Mouse (Mus musculus): ENCODE data around the gene Ankrd33b. TPM values are rescaled to one million over a fixed set of nuclear protein-coding genes. Genes with fewer than 3 reads are reported as not detected.

Gene Ankrd33b
- total RNA-seq, 1 experiment, result 3.8 TPM

GRCm38 (mm10) chr15:31402200-31402892 lies 34.8 kb upstream of the Ankrd33b start:
- in situ Hi-C loops (cut with MboI; ENCODE audit: low sequenced_read_pairs in 2 of 2, unreplicated experiment in 2 of 2), result no loop called here
- no peaks in the 10 kb centered on the region for H3K9me3 ChIP-seq (ENCODE audit: control insufficient read depth, insufficient read depth, low read depth, low read length)
- TF ChIP-seq CHD2 (IDR thresholded peaks at IDR 0.05; ENCODE audit: low read depth, low read length), result no peak
- TF ChIP-seq ZC3H11A (IDR thresholded peaks at IDR 0.05; ENCODE audit: borderline replicate concordance, low read depth, low read length), result no peak
- TF ChIP-seq ZNF384 (IDR thresholded peaks at IDR 0.05; ENCODE audit: low read depth, low read length), result no peak
- TF ChIP-seq MAFK (IDR thresholded peaks at IDR 0.05; ENCODE audit: insufficient read depth, low read depth, low read length), result no peak
- no peak for TF ChIP-seq HCFC1 (IDR thresholded peaks at IDR 0.05; ENCODE audit: borderline replicate concordance, insufficient read depth, low read length)
- no peaks in the 10 kb centered on the region for H3K36me3 ChIP-seq (ENCODE audit: control insufficient read depth, insufficient read depth, low read length, poor library complexity, severe bottlenecking)
- H3K9ac ChIP-seq (ENCODE audit: insufficient read depth, low read depth, low read length, poor library complexity, severe bottlenecking), result no peak overlapping the region
- DNase-seq (ENCODE audit: low read depth, low spot score), result no peak
- peaks cover 0 to 4% of the 10 kb centered on the region in 2 experiments; a peak in 1 of 4 replicates for H3K4me1 ChIP-seq (ENCODE audit: control insufficient read depth in 2 of 2, insufficient read depth in 2 of 2, low read length in 2 of 2, poor library complexity in 1 of 2)
- no peak overlapping the region for H3K27ac ChIP-seq (ENCODE audit: insufficient read depth, low read depth, low read length, poor library complexity, severe bottlenecking)
- H3K4me3 ChIP-seq (ENCODE audit: insufficient read depth in 1 of 2, low read depth in 1 of 2, low read length in 2 of 2, poor library complexity in 1 of 2, severe bottlenecking in 1 of 2), result no peak overlapping the region

- in situ Hi-C loops (cut with MboI; ENCODE audit: low sequenced_read_pairs in 2 of 2, unreplicated experiment in 2 of 2), result no loop called here
- peaks cover 0 to 4% of the 10 kb centered on the region in 2 experiments; a peak in 1 of 4 replicates for H3K4me1 ChIP-seq (ENCODE audit: control insufficient read depth in 2 of 2, insufficient read depth in 2 of 2, low read length in 2 of 2, poor library complexity in 1 of 2)
- TF ChIP-seq ZNF384 (IDR thresholded peaks at IDR 0.05; ENCODE audit: low read depth, low read length), result no peak
- TF ChIP-seq MAFK (IDR thresholded peaks at IDR 0.05; ENCODE audit: insufficient read depth, low read depth, low read length), result no peak
- TF ChIP-seq CHD2 (IDR thresholded peaks at IDR 0.05; ENCODE audit: low read depth, low read length), result no peak
- TF ChIP-seq ZC3H11A (IDR thresholded peaks at IDR 0.05; ENCODE audit: borderline replicate concordance, low read depth, low read length), result no peak
- TF ChIP-seq HCFC1 (IDR thresholded peaks at IDR 0.05; ENCODE audit: borderline replicate concordance, insufficient read depth, low read length), result no peak
- no peak overlapping the region for H3K4me3 ChIP-seq (ENCODE audit: insufficient read depth in 1 of 2, low read depth in 1 of 2, low read length in 2 of 2, poor library complexity in 1 of 2, severe bottlenecking in 1 of 2)
- no peak overlapping the region for H3K9ac ChIP-seq (ENCODE audit: insufficient read depth, low read depth, low read length, poor library complexity, severe bottlenecking)
- no peak for DNase-seq (ENCODE audit: low read depth, low spot score)
- H3K36me3 ChIP-seq (ENCODE audit: control insufficient read depth, insufficient read depth, low read length, poor library complexity, severe bottlenecking), result no peaks in the 10 kb centered on the region
- H3K27ac ChIP-seq (ENCODE audit: insufficient read depth, low read depth, low read length, poor library complexity, severe bottlenecking), result no peak overlapping the region
- H3K9me3 ChIP-seq (ENCODE audit: control insufficient read depth, insufficient read depth, low read depth, low read length), result no peaks in the 10 kb centered on the region
Observed at GRCm38 (mm10) chr15:31400974-31401373, 33.4 kb upstream of the Ankrd33b start.

GRCm38 (mm10) chr15:31398769-31399168 lies 31.2 kb upstream of the Ankrd33b start:
- TF ChIP-seq ZC3H11A (IDR thresholded peaks at IDR 0.05; ENCODE audit: borderline replicate concordance, low read depth, low read length) (no peak), CHD2 (IDR thresholded peaks at IDR 0.05; ENCODE audit: low read depth, low read length) (no peak), ZNF384 (IDR thresholded peaks at IDR 0.05; ENCODE audit: low read depth, low read length) (no peak), MAFK (IDR thresholded peaks at IDR 0.05; ENCODE audit: insufficient read depth, low read depth, low read length) (no peak), HCFC1 (IDR thresholded peaks at IDR 0.05; ENCODE audit: borderline replicate concordance, insufficient read depth, low read length) (no peak)
- no peaks in the 10 kb centered on the region for H3K9me3 ChIP-seq (ENCODE audit: control insufficient read depth, insufficient read depth, low read depth, low read length)
- in situ Hi-C loops (cut with MboI; ENCODE audit: low sequenced_read_pairs in 2 of 2, unreplicated experiment in 2 of 2), result no loop called here
- H3K9ac ChIP-seq (ENCODE audit: insufficient read depth, low read depth, low read length, poor library complexity, severe bottlenecking), result no peak overlapping the region
- no peaks in the 10 kb centered on the region for H3K36me3 ChIP-seq (ENCODE audit: control insufficient read depth, insufficient read depth, low read length, poor library complexity, severe bottlenecking)
- no peak overlapping the region for H3K4me3 ChIP-seq (ENCODE audit: insufficient read depth in 1 of 2, low read depth in 1 of 2, low read length in 2 of 2, poor library complexity in 1 of 2, severe bottlenecking in 1 of 2)
- no peak overlapping the region for H3K27ac ChIP-seq (ENCODE audit: insufficient read depth, low read depth, low read length, poor library complexity, severe bottlenecking)
- no peak for DNase-seq (ENCODE audit: low read depth, low spot score)
- H3K4me1 ChIP-seq (ENCODE audit: control insufficient read depth in 2 of 2, insufficient read depth in 2 of 2, low read length in 2 of 2, poor library complexity in 1 of 2), result peaks cover 0 to 4% of the 10 kb centered on the region in 2 experiments; a peak in 1 of 4 replicates

GRCm38 (mm10) chr15:31397379-31397778 lies 29.9 kb upstream of the Ankrd33b start:
- TF ChIP-seq ZC3H11A (IDR thresholded peaks at IDR 0.05; ENCODE audit: borderline replicate concordance, low read depth, low read length) (no peak), CHD2 (IDR thresholded peaks at IDR 0.05; ENCODE audit: low read depth, low read length) (no peak), MAFK (IDR thresholded peaks at IDR 0.05; ENCODE audit: insufficient read depth, low read depth, low read length) (no peak), HCFC1 (IDR thresholded peaks at IDR 0.05; ENCODE audit: borderline replicate concordance, insufficient read depth, low read length) (no peak), ZNF384 (IDR thresholded peaks at IDR 0.05; ENCODE audit: low read depth, low read length) (no peak)
- Histone ChIP-seq H3K4me3 (ENCODE audit: insufficient read depth in 1 of 2, low read depth in 1 of 2, low read length in 2 of 2, poor library complexity in 1 of 2, severe bottlenecking in 1 of 2) (no peak overlapping the region), H3K9me3 (ENCODE audit: control insufficient read depth, insufficient read depth, low read depth, low read length) (no peaks in the 10 kb centered on the region), H3K4me1 (ENCODE audit: control insufficient read depth in 2 of 2, insufficient read depth in 2 of 2, low read length in 2 of 2, poor library complexity in 1 of 2) (peaks cover 0 to 4% of the 10 kb centered on the region in 2 experiments; a peak in 1 of 4 replicates), H3K27ac (ENCODE audit: insufficient read depth, low read depth, low read length, poor library complexity, severe bottlenecking) (no peak overlapping the region), H3K9ac (ENCODE audit: insufficient read depth, low read depth, low read length, poor library complexity, severe bottlenecking) (no peak overlapping the region), H3K36me3 (ENCODE audit: control insufficient read depth, insufficient read depth, low read length, poor library complexity, severe bottlenecking) (no peaks in the 10 kb centered on the region)
- DNase-seq (ENCODE audit: low read depth, low spot score), result no peak
- in situ Hi-C loops (cut with MboI; ENCODE audit: low sequenced_read_pairs in 2 of 2, unreplicated experiment in 2 of 2), result no loop called here

Data from ES-E14 (cell line).